Mouse (Mus musculus) CH12.LX (cell line): ENCODE measurements around the gene Slc1a7.

Experiments used
- BHLHE40 ChIP-seq: IDR thresholded peaks from 2 replicates; pipeline ENCODE4 v1.6.1; 2011; ENCODE audit warnings: mild to moderate bottlenecking, low read depth, low read length, improper control_type of control experiment
- CHD1 ChIP-seq: IDR thresholded peaks from 2 replicates; pipeline ENCODE4 v1.6.1; 2012; ENCODE audit warnings: low read depth, low read length, improper control_type of control experiment, inconsistent platforms
- CHD2 ChIP-seq: IDR thresholded peaks from 2 replicates; pipeline ENCODE4 v1.6.1; 2011; ENCODE audit warnings: low read length, improper control_type of control experiment
- CTCF ChIP-seq, 2 experiments: IDR thresholded peaks in 1 of 2; conservative IDR thresholded peaks in 1 of 2; 2 replicates each; pipeline ENCODE4 v1.5.1; 2011 to 2012; ENCODE audit warnings: low read depth in 2 of 2, low read length in 2 of 2, improper control_type of control experiment in 1 of 2, inconsistent platforms in 1 of 2, mild to moderate bottlenecking in 1 of 2, moderate library complexity in 1 of 2
- EP300 ChIP-seq: IDR thresholded peaks from 2 replicates; pipeline ENCODE4 v1.6.1; 2011; ENCODE audit warnings: low read length, improper control_type of control experiment
- ETS1 ChIP-seq: conservative IDR thresholded peaks from 2 replicates; pipeline ENCODE4 v1.6.1; 2012; ENCODE audit warnings: low read depth, mild to moderate bottlenecking, inconsistent platforms, low read length, improper control_type of control experiment, moderate library complexity
- HCFC1 ChIP-seq: IDR thresholded peaks from 2 replicates; pipeline ENCODE4 v1.6.1; 2012; ENCODE audit warnings: low read depth, mild to moderate bottlenecking, inconsistent platforms, low read length, improper control_type of control experiment
- JUND ChIP-seq: conservative IDR thresholded peaks from 2 replicates; pipeline ENCODE4 v1.6.1; 2011; ENCODE audit warnings: low read depth, low read length, improper control_type of control experiment
- PAX5 ChIP-seq: IDR thresholded peaks from 2 replicates; pipeline ENCODE4 v1.6.1; 2012; ENCODE audit warnings: low read length, inconsistent platforms, mixed read lengths
- POLR2A ChIP-seq: IDR thresholded peaks from 2 replicates; pipeline ENCODE4 v1.6.1; 2011; ENCODE audit warnings: low read depth, mild to moderate bottlenecking, improper control_type of control experiment, low read length
- RAD21 ChIP-seq: IDR thresholded peaks from 2 replicates; pipeline ENCODE4 v1.6.1; 2011; ENCODE audit warnings: low read depth, mild to moderate bottlenecking, low read length, improper control_type of control experiment, moderate library complexity
- ZKSCAN1 ChIP-seq: IDR thresholded peaks from 2 replicates; pipeline ENCODE4 v1.6.1; 2012; ENCODE audit warnings: low read depth, inconsistent platforms, low read length, improper control_type of control experiment, borderline replicate concordance
- ZMIZ1 ChIP-seq: IDR thresholded peaks from 2 replicates; pipeline ENCODE4 v1.6.1; 2012; ENCODE audit warnings: low read depth, mild to moderate bottlenecking, inconsistent platforms, low read length, improper control_type of control experiment

DNA sequence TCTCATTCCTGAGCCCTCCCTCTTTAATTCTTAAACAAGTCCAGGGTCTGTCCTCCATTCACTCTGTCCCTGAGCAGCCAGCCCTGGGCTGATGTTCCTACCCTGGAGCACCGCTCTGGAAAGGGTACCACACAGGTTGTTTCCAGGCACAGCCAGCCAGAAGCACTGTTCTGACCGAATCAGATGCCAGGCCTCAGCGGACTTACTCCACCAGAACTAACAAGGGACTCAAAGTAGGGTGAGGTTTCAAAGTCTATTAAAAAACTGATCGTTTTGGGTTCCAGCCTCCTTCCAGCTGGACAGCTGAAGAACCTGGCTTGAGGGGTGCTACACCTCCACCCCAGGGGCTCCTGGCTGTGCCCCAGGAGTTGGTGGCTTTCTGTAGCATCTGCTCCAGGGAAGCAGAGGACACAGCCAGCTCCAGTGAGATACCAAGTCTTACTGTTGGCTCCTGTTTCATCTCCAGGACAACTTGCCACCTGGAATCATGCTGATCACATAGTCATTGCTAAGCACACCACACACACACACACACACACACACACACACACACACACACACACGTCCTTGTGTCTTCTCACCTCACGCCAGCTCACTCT is 12.0 kb downstream of the Slc1a7 start:
- TF ChIP-seq CHD1, result no peak
- TF ChIP-seq POLR2A, result no peak
- TF ChIP-seq ZKSCAN1, result no peak
- no peak for TF ChIP-seq EP300
- TF ChIP-seq HCFC1, result no peak
- no peak for TF ChIP-seq CHD2
- no peak for TF ChIP-seq CTCF (conservative IDR thresholded peaks at IDR 0.05 in 1 of 2, IDR thresholded peaks at IDR 0.05 in 1 of 2; ENCODE audit: low read depth in 2 of 2, low read length in 2 of 2)
- no peak for TF ChIP-seq RAD21
- no peak for TF ChIP-seq PAX5
- no peak for TF ChIP-seq ETS1
- no peak for TF ChIP-seq BHLHE40
- TF ChIP-seq JUND, result no peak
- TF ChIP-seq ZMIZ1, result no peak
